Mouse (Mus musculus): ENCODE data around the gene 1110051M20Rik. TPM values are rescaled to one million over a fixed set of nuclear protein-coding genes. Genes with fewer than 3 reads are reported as not detected.
A peak's percentile ranks its signal among the peaks of the same experiment; 100 is the strongest.

Gene 1110051M20Rik
- polyA plus RNA-seq, 1 experiment, result 106 TPM

GRCm38 (mm10) chr2:91258830-91259229 lies 185.7 kb downstream of the 1110051M20Rik start:
- Histone ChIP-seq H3K27ac (ENCODE audit: insufficient read depth, low read length) (no peak overlapping the region), H3K27me3 (ENCODE audit: control insufficient read depth, insufficient read depth, low read length) (no peaks in the 10 kb centered on the region), H3K4me3 (replicated peaks; ENCODE audit: insufficient read depth, low read depth, low read length) (no peak overlapping the region), H3K4me1 (ENCODE audit: control insufficient read depth, insufficient read depth, low read length) (peaks cover 11% of the 10 kb centered on the region; the same call in 1 of the 2 replicates)
- 64% methylated on average over 1 of the region's 1 CpGs for WGBS
- TF ChIP-seq POLR2A (IDR thresholded peaks at IDR 0.05; ENCODE audit: borderline replicate concordance, insufficient read depth, low read length), result no peak
- TF ChIP-seq CTCF (IDR thresholded peaks at IDR 0.05; ENCODE audit: borderline replicate concordance, insufficient read depth, low read depth, low read length), result no peak
- peak in 1 of 2 experiments; percentile 8 for DNase-seq

GRCm38 (mm10) chr2:91258054-91258453 lies 186.4 kb downstream of the 1110051M20Rik start:
- peak overlapping the region; percentile 91 for H3K4me3 ChIP-seq (replicated peaks; ENCODE audit: insufficient read depth, low read depth, low read length)

GRCm38 (mm10) chr2:91257126-91257980 lies 187.2 kb downstream of the 1110051M20Rik start:
- Histone ChIP-seq H3K4me1 (ENCODE audit: control insufficient read depth, insufficient read depth, low read length) (peaks cover 11% of the 10 kb centered on the region; the same call in 1 of the 2 replicates), H3K27me3 (ENCODE audit: control insufficient read depth, insufficient read depth, low read length) (no peaks in the 10 kb centered on the region), H3K27ac (ENCODE audit: insufficient read depth, low read length) (peak overlapping the region; percentile 87), H3K4me3 (replicated peaks; ENCODE audit: insufficient read depth, low read depth, low read length) (peak overlapping the region; percentile 91)
- TF ChIP-seq POLR2A (IDR thresholded peaks at IDR 0.05; ENCODE audit: borderline replicate concordance, insufficient read depth, low read length) (no peak), CTCF (IDR thresholded peaks at IDR 0.05; ENCODE audit: borderline replicate concordance, insufficient read depth, low read depth, low read length) (no peak)
- under 1% methylated on average over 22 of the region's 22 CpGs for WGBS
- peak; percentile 69 to 73 for DNase-seq

More at GRCm38 (mm10) chr2:91258054-91258453, 186.4 kb downstream of the 1110051M20Rik start:
- no peaks in the 10 kb centered on the region for H3K27me3 ChIP-seq (ENCODE audit: control insufficient read depth, insufficient read depth, low read length)
- H3K27ac ChIP-seq (ENCODE audit: insufficient read depth, low read length), result peak overlapping the region; percentile 82
- WGBS, result 2% methylated on average over 5 of the region's 5 CpGs
- DNase-seq, result peak; percentile 64 to 66
- TF ChIP-seq POLR2A (IDR thresholded peaks at IDR 0.05; ENCODE audit: borderline replicate concordance, insufficient read depth, low read length), result no peak
- TF ChIP-seq CTCF (IDR thresholded peaks at IDR 0.05; ENCODE audit: borderline replicate concordance, insufficient read depth, low read depth, low read length), result no peak
- peaks cover 11% of the 10 kb centered on the region; the same call in 1 of the 2 replicates for H3K4me1 ChIP-seq (ENCODE audit: control insufficient read depth, insufficient read depth, low read length)

- under 1% methylated on average over 51 of the region's 52 CpGs for WGBS
- Histone ChIP-seq H3K4me1 (ENCODE audit: control insufficient read depth, insufficient read depth, low read length) (peaks cover 11% of the 10 kb centered on the region; the same call in 1 of the 2 replicates), H3K27ac (ENCODE audit: insufficient read depth, low read length) (peak overlapping the region; percentile 87), H3K4me3 (replicated peaks; ENCODE audit: insufficient read depth, low read depth, low read length) (peak overlapping the region; percentile 91), H3K27me3 (ENCODE audit: control insufficient read depth, insufficient read depth, low read length) (no peaks in the 10 kb centered on the region)
- peak; percentile 82 to 85 for DNase-seq
- TF ChIP-seq CTCF (IDR thresholded peaks at IDR 0.05; ENCODE audit: borderline replicate concordance, insufficient read depth, low read depth, low read length) (no peak), POLR2A (IDR thresholded peaks at IDR 0.05; ENCODE audit: borderline replicate concordance, insufficient read depth, low read length) (peak; percentile 54; the same call in 1 of the 2 replicates)
Measured at GRCm38 (mm10) chr2:91256256-91257125, 188.0 kb downstream of the 1110051M20Rik start.

- peak within 1 kb of the TSS; percentile 91 for H3K4me3 ChIP-seq (replicated peaks; ENCODE audit: insufficient read depth, low read depth, low read length)
- TF ChIP-seq POLR2A (IDR thresholded peaks at IDR 0.05; ENCODE audit: borderline replicate concordance, insufficient read depth, low read length) (peak; percentile 27; the same call in 1 of the 2 replicates), CTCF (IDR thresholded peaks at IDR 0.05; ENCODE audit: borderline replicate concordance, insufficient read depth, low read depth, low read length) (no peak)
- 3% methylated on average over 27 of the region's 27 CpGs for WGBS
- H3K27me3 ChIP-seq (ENCODE audit: control insufficient read depth, insufficient read depth, low read length), result no peaks in the 10 kb centered on the region
- DNase-seq, result peak; percentile 78 to 81
- H3K27ac ChIP-seq (ENCODE audit: insufficient read depth, low read length), result peak within 1 kb of the TSS; percentile 87
- peaks cover 11% of the 10 kb centered on the region; the same call in 1 of the 2 replicates for H3K4me1 ChIP-seq (ENCODE audit: control insufficient read depth, insufficient read depth, low read length)
Measured at GRCm38 (mm10) chr2:91255661-91256150, 188.8 kb downstream of the 1110051M20Rik start, which contains the start of gene Pacsin3. Gene Pacsin3 (plus strand): TSS chr2:91255954.

- H3K27ac ChIP-seq (ENCODE audit: insufficient read depth, low read length), result peak overlapping the region; percentile 87
- 62% methylated on average over 8 of the region's 8 CpGs for WGBS
Measured at GRCm38 (mm10) chr2:91254725-91255380, 189.7 kb downstream of the 1110051M20Rik start.

More at GRCm38 (mm10) chr2:91254725-91255380, 189.7 kb downstream of the 1110051M20Rik start:
- no peaks in the 10 kb centered on the region for H3K27me3 ChIP-seq (ENCODE audit: control insufficient read depth, insufficient read depth, low read length)
- peak overlapping the region; percentile 91 for H3K4me3 ChIP-seq (replicated peaks; ENCODE audit: insufficient read depth, low read depth, low read length)
- peaks cover 9% of the 10 kb centered on the region; the same call in 1 of the 2 replicates for H3K4me1 ChIP-seq (ENCODE audit: control insufficient read depth, insufficient read depth, low read length)
- no peak for TF ChIP-seq POLR2A (IDR thresholded peaks at IDR 0.05; ENCODE audit: borderline replicate concordance, insufficient read depth, low read length)
- TF ChIP-seq CTCF (IDR thresholded peaks at IDR 0.05; ENCODE audit: borderline replicate concordance, insufficient read depth, low read depth, low read length), result no peak
- no peak for DNase-seq

All from cerebellum, adult 2 months (tissue).